Mouse (Mus musculus) embryonic facial prominence, embryonic 13.5 days (tissue): ENCODE results near the gene Ctnnd2. TPM values are rescaled to one million over a fixed set of nuclear protein-coding genes. Genes with fewer than 3 reads are reported as not detected.

Source experiments
- ATAC-seq: fragments of 200-750 bp; cut with Nextera tagmentation; 2 replicates; pipeline ENCODE4 v1.8.0; 2017; ENCODE audit warnings: low read depth; ENCODE audit not compliant: insufficient number of reproducible peaks, insufficient read depth, low FRiP score, low TSS enrichment
- H3K27ac ChIP-seq: fragments of 300-500 bp; sonication (generic); 2 replicates; pipeline ENCODE4 v1.5.1; 2015; ENCODE audit warnings: moderate library complexity, mild to moderate bottlenecking, inconsistent platforms
- H3K27me3 ChIP-seq: fragments of 300-500 bp; sonication (generic); 2 replicates; pipeline ENCODE4 v1.6.1; 2015; ENCODE audit warnings: mild to moderate bottlenecking, inconsistent platforms
- H3K36me3 ChIP-seq: fragments of 300-500 bp; sonication (generic); 2 replicates; pipeline ENCODE4 v1.6.1; 2015; ENCODE audit warnings: mild to moderate bottlenecking, inconsistent platforms
- H3K4me1 ChIP-seq: fragments of 300-500 bp; sonication (generic); 2 replicates; pipeline ENCODE4 v1.6.1; 2015; ENCODE audit warnings: inconsistent platforms
- H3K4me2 ChIP-seq: fragments of 300-500 bp; sonication (generic); 2 replicates; pipeline ENCODE4 v1.6.1; 2015; ENCODE audit warnings: moderate library complexity, mild to moderate bottlenecking, inconsistent platforms
- H3K4me3 ChIP-seq: fragments of 300-500 bp; sonication (generic); 2 replicates; pipeline ENCODE4 v1.5.1; 2015; ENCODE audit warnings: mild to moderate bottlenecking, inconsistent platforms
- H3K9ac ChIP-seq: fragments of 300-500 bp; sonication (generic); 2 replicates; pipeline ENCODE4 v1.6.1; 2015; ENCODE audit warnings: mild to moderate bottlenecking, inconsistent platforms
- H3K9me3 ChIP-seq: fragments of 300-500 bp; sonication (generic); 2 replicates; pipeline ENCODE4 v1.6.1; 2016; ENCODE audit warnings: inconsistent platforms
- WGBS: fragments of 180-500 bp; shearing (Covaris S2); methylation state at CpG from one replicate; pipeline ENCODE4 v1.1.7; 2015; ENCODE audit warnings: mixed read lengths; 5-methylcytosine and 5-hydroxymethylcytosine counted together
- polyA plus RNA-seq: library from polyadenylated mRNA; unstranded; fragments of >200 nt; fragmentation: Nextera tagmentation; extraction: Ambion mirVana; gene quantifications from 2 replicates; pipeline ENCODE4 v1.2.1, GENCODE M21; 2015

The Ctnnd2 gene
- polyA plus RNA-seq, 1 experiment from 2014 or later: 8.2 TPM

- Histone ChIP-seq H3K9ac (no peak overlapping the region), H3K27me3 (no peaks in the 10 kb centered on the region), H3K36me3 (no peaks in the 10 kb centered on the region), H3K4me3 (no peak overlapping the region), H3K4me1 (no peaks in the 10 kb centered on the region), H3K9me3 (no peaks in the 10 kb centered on the region), H3K27ac (no peak overlapping the region), H3K4me2 (no peak overlapping the region)
- WGBS: 66% methylated on average over 8 of the region's 8 CpGs
- ATAC-seq: no peak
Observed at GRCm38 (mm10) chr15:30271141-30271572, 98.8 kb downstream of the Ctnnd2 start.

GRCm38 (mm10) chr15:30272326-30272725 is 99.9 kb downstream of the Ctnnd2 start:
- no peak overlapping the region for H3K9ac ChIP-seq
- no peak overlapping the region for H3K4me2 ChIP-seq
- no peaks in the 10 kb centered on the region for H3K36me3 ChIP-seq
- WGBS: 90% methylated on average over 4 of the region's 4 CpGs
- no peak for ATAC-seq
- H3K4me1 ChIP-seq: no peaks in the 10 kb centered on the region
- no peak overlapping the region for H3K4me3 ChIP-seq
- no peak overlapping the region for H3K27ac ChIP-seq
- no peaks in the 10 kb centered on the region for H3K9me3 ChIP-seq
- no peaks in the 10 kb centered on the region for H3K27me3 ChIP-seq

GRCm38 (mm10) chr15:30275721-30276120 is 103.3 kb downstream of the Ctnnd2 start:
- no peaks in the 10 kb centered on the region for H3K36me3 ChIP-seq
- no peak for ATAC-seq
- no peak overlapping the region for H3K4me3 ChIP-seq
- no peak overlapping the region for H3K4me2 ChIP-seq
- no peaks in the 10 kb centered on the region for H3K9me3 ChIP-seq
- 84% methylated on average over 5 of the region's 5 CpGs for WGBS
- H3K27ac ChIP-seq: no peak overlapping the region
- no peak overlapping the region for H3K9ac ChIP-seq
- no peaks in the 10 kb centered on the region for H3K4me1 ChIP-seq
- H3K27me3 ChIP-seq: no peaks in the 10 kb centered on the region

GRCm38 (mm10) chr15:30276691-30277090 is 104.3 kb downstream of the Ctnnd2 start:
- H3K27me3 ChIP-seq: no peaks in the 10 kb centered on the region
- no peaks in the 10 kb centered on the region for H3K9me3 ChIP-seq
- no peak overlapping the region for H3K4me2 ChIP-seq
- H3K27ac ChIP-seq: no peak overlapping the region
- WGBS: 79% methylated on average over 4 of the region's 4 CpGs
- no peak overlapping the region for H3K4me3 ChIP-seq
- no peak overlapping the region for H3K9ac ChIP-seq
- H3K36me3 ChIP-seq: no peaks in the 10 kb centered on the region
- no peaks in the 10 kb centered on the region for H3K4me1 ChIP-seq
- ATAC-seq: no peak

GRCm38 (mm10) chr15:30278610-30279009 is 106.2 kb downstream of the Ctnnd2 start:
- 89% methylated on average over 4 of the region's 4 CpGs for WGBS
- Histone ChIP-seq H3K27ac (no peak overlapping the region), H3K9ac (no peak overlapping the region), H3K27me3 (no peaks in the 10 kb centered on the region), H3K36me3 (no peaks in the 10 kb centered on the region), H3K9me3 (no peaks in the 10 kb centered on the region), H3K4me3 (no peak overlapping the region), H3K4me2 (no peak overlapping the region), H3K4me1 (no peaks in the 10 kb centered on the region)
- ATAC-seq: no peak

- Histone ChIP-seq H3K9me3 (no peaks in the 10 kb centered on the region), H3K36me3 (no peaks in the 10 kb centered on the region), H3K9ac (no peak overlapping the region), H3K27ac (no peak overlapping the region), H3K27me3 (no peaks in the 10 kb centered on the region), H3K4me3 (no peak overlapping the region), H3K4me2 (no peak overlapping the region), H3K4me1 (no peaks in the 10 kb centered on the region)
- WGBS: 80% methylated on average over 15 of the region's 15 CpGs
- no peak for ATAC-seq
Observed at GRCm38 (mm10) chr15:30285572-30286244, 113.3 kb downstream of the Ctnnd2 start.

GRCm38 (mm10) chr15:30286245-30286642 is 113.9 kb downstream of the Ctnnd2 start:
- Histone ChIP-seq H3K4me1 (no peaks in the 10 kb centered on the region), H3K27me3 (no peaks in the 10 kb centered on the region), H3K4me3 (no peak overlapping the region), H3K36me3 (no peaks in the 10 kb centered on the region), H3K9me3 (no peaks in the 10 kb centered on the region), H3K9ac (no peak overlapping the region), H3K4me2 (no peak overlapping the region), H3K27ac (no peak overlapping the region)
- 73% methylated on average over 7 of the region's 7 CpGs for WGBS
- ATAC-seq: no peak

- Histone ChIP-seq H3K36me3 (no peaks in the 10 kb centered on the region), H3K9me3 (no peaks in the 10 kb centered on the region; the same call in 1 of the 2 replicates), H3K4me3 (no peak overlapping the region), H3K27me3 (no peaks in the 10 kb centered on the region), H3K4me1 (no peaks in the 10 kb centered on the region), H3K27ac (no peak overlapping the region), H3K9ac (no peak overlapping the region), H3K4me2 (no peak overlapping the region)
- ATAC-seq: no peak
- 74% methylated on average over 2 of the region's 2 CpGs for WGBS
Observed at GRCm38 (mm10) chr15:30302824-30303223, 130.4 kb downstream of the Ctnnd2 start.

GRCm38 (mm10) chr15:30306437-30306836 is 134.0 kb downstream of the Ctnnd2 start:
- no peaks in the 10 kb centered on the region for H3K36me3 ChIP-seq
- WGBS: 91% methylated on average over 7 of the region's 7 CpGs
- no peak overlapping the region for H3K9ac ChIP-seq
- no peak for ATAC-seq
- no peak overlapping the region for H3K4me3 ChIP-seq
- H3K4me2 ChIP-seq: no peak overlapping the region
- no peaks in the 10 kb centered on the region for H3K27me3 ChIP-seq
- no peaks in the 10 kb centered on the region for H3K4me1 ChIP-seq
- H3K9me3 ChIP-seq: no peaks in the 10 kb centered on the region; the same call in 1 of the 2 replicates
- no peak overlapping the region for H3K27ac ChIP-seq

GRCm38 (mm10) chr15:30322543-30322942 is 150.2 kb downstream of the Ctnnd2 start:
- Histone ChIP-seq H3K9me3 (no peaks in the 10 kb centered on the region), H3K4me1 (no peaks in the 10 kb centered on the region), H3K4me2 (no peak overlapping the region), H3K9ac (no peak overlapping the region), H3K27me3 (no peaks in the 10 kb centered on the region), H3K36me3 (no peaks in the 10 kb centered on the region), H3K4me3 (no peak overlapping the region), H3K27ac (no peak overlapping the region)
- ATAC-seq: no peak
- 100% methylated on average over 2 of the region's 2 CpGs for WGBS

- Histone ChIP-seq H3K4me1 (no peaks in the 10 kb centered on the region), H3K9me3 (no peaks in the 10 kb centered on the region), H3K9ac (no peak overlapping the region), H3K27me3 (no peaks in the 10 kb centered on the region), H3K4me2 (no peak overlapping the region), H3K27ac (no peak overlapping the region), H3K4me3 (no peak overlapping the region), H3K36me3 (no peaks in the 10 kb centered on the region)
- whole genome bisulfite sequencing: 65% methylated on average over 2 of the region's 2 CpGs
- no peak for ATAC-seq
Observed at GRCm38 (mm10) chr15:30333336-30334310, 161.2 kb downstream of the Ctnnd2 start.
